Mouse (Mus musculus) monocyte, adult 5-6 weeks (primary cell): ENCODE measurements at regions not wholly inside any gene's neighbourhood (a gene's known extent, or its start where the extent isn't known, plus 50 kb on each side); places are given as distances from the start of the nearest gene placed in this dataset.

Experiments
- ATAC-seq: fragments of 153-309, 156-312 bp; replicated peaks from 2 replicates; pipeline ENCODE4 v1.8.0; 2017; ENCODE audit warnings: mild to moderate bottlenecking; ENCODE audit not compliant: low TSS enrichment, insufficient number of reproducible peaks, severe bottlenecking, poor library complexity, low FRiP score

DNA sequence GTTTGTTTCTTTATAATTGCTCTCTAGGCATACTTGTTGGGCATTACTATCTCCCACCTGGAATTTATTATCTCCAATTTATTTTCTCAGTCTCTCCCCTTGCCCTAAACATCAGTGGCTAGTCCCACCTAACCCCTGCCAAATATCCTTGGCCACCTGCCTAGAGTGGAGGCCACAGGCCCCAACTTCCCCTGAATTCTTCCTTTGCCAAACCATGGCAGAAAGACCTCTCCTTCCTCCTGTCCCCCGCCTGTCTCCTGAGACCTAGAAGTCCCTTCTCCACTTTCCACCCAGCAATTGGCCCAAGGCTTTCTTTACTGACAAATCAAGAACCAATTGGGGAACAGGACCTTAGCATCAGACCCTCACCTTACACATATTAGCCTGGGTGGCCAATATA, 226.7 kb upstream of the Jade1 start:
- ATAC-seq, result no peak

DNA sequence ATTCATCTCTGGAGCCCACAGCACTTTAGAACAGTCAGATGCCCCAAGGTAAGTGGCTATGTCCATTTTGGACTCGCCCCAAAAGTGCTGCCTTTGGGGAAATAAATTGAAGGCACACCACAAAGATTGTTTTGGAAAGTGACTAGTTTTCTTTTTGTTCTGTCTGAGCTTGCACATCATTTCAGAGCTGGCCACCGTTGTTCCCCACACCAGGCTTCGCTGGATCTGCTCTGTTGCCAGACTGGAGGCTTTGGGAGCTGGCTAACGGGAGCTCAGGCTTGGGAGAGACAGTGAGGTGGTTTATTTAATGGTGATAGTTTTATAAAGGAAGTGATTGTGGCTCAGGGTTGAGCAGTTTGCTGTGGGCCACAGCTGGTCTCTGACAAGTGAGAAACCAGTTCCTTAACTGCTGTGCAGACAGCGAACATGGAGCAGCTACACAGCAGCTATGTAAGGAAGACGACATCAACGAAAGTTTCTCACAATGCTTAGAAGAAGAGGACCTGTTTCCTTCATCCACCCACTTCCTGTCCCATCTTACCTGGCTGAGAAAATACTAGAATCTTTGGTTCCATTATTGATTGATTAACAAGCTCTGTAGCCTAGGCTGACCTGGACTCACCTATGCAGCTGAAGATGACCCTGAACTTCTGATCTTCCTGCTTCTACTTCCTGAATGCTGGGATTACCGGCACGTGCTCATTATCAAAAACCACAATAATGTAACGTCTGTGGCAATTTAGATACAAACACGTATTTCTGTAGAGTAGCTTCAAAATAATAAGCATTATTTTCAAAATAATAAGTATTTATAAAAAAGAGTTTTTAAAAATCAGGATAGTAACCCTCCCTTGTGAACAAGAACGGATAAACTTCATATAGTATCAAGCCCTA, 229.1 kb upstream of the Jade1 start:
- no peak for ATAC-seq

DNA sequence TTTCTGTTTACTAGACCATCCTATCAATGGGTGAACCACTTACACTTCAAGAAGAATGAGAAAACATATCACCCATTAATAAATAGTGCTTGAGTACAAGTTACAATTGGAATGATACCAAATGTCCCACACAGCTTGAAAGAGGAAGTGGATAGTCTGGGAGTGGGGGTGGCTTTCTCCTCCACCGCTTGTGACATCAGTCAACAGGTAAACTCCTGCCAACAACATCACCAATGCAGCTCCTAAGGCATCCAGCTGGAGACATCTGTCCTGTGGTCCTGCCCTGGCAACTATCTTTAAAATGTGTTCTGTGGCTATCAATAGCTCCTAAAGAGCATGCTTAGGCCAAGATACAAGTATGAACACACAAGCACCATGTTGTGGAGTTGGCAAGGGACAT, 233.7 kb upstream of the Jade1 start:
- ATAC-seq, result no peak

DNA sequence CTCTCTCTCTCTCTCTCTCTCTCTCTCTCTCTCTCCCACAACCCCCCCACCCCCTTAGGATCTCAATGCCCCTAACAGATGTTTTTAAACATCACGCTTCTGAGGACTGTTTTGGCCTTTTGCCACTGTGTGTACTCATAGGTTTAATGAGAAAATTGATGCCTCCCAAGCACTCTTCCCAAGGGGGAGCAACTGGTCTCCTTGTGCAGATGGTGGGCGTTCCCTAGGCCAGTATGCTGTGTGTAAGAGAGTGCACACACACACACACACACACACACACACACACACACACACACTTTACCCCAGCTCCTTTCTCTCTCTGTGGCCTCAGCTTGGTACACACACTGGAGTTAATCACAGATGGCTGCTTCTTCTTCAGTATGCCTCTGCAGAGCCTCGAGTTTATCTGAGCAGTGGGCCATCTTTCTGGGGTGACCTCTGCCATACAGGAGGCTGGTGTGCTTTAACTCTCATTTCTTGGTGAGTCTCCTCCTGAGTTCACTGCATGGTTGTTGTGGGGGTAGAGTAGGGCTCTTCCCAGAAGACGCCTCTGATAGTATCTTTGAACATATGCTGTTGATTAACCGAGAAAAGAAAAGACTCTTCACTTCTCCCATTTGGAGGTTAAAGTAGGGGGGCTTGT, 236.2 kb upstream of the Jade1 start:
- ATAC-seq, result no peak

DNA sequence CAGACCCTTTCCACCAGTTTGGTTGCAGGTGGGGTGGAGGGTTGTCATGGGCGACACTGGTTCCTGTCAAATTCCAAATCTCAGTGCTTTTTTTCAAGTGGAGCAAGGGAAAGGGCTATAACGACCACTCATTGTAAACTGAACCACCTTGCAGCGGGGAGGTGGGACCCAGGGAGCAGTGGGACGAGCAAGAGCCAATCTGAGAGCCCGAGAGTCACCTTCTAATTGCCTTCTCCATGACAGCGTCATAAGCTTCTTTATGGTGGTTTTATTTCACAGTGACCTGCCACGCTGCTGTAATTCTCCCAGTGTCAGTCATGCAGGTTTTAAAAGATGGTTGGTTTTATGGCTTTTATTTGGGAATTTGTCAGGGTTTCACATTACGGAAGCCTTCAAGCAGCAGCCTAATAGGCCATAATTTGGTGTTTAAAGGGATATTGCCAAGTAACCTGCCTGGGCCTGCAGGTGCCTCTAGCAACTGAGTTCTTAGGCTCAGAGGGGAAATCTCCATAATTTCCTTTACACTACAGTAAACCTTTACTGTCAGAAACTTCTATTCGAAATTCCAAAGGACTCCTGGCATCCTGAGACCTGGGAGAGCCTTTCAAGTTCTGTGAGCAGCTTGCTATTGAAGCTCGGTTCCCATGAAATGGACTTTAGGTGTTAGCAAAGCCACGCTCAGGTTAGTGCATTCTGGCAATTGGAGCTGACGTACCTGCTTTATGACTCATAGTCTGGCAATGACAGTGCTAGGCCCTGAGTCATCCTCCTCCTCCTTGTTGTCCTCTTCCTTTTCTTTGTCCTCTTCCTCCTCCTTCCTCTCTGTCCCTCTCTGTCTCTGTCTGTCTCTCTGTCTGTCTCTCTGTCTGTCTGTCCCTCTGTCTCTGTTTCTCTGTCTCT, 235.6 kb upstream of the Pgrmc2 start:
- ATAC-seq, result no peak

DNA sequence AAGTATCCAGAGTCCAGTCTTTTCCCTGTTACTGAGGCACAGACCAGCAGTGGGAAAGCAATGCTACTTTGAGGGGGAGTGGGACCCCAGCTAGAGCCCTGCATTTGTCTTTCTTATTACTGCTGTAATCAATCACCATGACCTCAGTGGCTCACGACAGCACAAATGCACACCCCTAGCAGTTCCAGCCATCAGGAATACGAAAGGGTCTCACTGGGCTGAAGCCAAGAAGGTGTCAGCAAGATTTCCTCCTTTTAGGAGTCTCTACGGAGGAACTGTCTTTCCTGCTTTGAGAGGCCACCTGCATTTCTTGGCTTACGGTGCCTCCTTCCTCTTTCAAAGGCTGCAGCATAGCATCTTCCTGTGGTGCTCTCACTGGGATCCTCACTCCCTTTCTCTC, 234.3 kb upstream of the Pgrmc2 start:
- ATAC-seq, result no peak

DNA sequence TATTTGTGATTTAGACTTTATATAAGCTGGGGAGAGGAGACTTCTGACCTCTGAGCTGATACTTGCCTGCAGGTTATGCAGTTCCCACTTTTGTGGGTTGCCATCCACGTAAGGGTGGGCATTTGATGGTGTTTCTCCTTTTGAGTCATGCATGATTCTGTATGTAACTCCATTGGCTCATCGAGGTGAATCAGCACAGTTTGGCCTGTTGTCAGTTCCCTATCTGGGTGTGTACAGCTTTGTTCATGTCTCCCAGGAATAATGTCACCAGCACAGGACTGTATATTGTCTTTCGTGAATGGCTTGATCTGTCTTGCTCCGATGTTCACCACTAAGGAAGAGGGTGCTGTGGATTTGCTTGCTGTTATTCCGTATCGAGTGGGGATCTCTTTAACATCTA, 229.6 kb upstream of the Pgrmc2 start:
- no peak for ATAC-seq

DNA sequence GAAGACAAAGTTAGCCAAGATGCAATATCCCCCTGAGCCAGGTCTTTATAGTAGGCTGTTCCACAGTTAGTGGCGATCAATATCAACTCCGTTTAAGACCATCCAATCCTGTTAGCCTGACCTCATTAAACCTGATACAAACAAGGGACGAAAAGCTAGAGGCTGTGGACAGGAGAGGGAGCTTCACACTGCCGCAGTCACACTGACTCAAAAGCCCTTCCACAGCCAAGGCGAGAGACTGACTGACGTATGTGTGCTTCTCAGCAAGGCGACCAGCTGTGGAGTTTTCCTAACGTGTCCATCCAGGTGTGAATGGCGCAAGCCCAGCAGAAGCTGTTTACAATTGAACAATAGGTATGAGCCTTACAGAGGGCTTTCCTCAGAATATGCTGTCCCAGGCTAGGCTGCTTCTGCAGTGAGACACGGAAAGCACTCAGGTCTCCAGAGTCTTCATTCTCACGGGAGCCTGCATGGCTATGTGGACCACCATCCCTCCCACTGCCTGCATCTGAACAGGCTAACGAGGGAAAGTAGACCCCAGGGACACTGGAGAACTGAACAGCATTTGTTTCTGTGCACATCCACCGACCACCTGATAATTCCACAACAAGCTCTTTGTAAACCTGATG, 224.7 kb upstream of the Pgrmc2 start:
- ATAC-seq, result no peak; the same call in 1 of the 2 replicates

DNA sequence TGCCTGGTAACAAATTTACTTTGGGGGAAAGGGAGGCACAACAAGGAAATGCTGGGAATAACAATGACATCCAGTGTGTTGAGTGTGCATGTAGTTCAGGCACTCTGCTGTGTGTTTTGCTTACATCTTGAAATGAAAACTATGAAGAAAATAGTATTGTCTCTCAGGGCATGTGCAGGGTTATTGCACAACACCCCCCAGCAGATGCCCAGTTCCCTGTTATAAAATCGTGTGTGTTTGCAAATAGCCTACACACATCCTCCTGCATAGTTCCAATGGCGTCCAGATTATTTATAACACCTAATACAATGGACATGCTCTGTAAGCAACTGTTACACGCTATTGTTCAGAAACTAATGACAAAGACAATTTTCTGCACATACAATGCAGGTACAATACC, 220.0 kb upstream of the Pgrmc2 start:
- ATAC-seq, result no peak

DNA sequence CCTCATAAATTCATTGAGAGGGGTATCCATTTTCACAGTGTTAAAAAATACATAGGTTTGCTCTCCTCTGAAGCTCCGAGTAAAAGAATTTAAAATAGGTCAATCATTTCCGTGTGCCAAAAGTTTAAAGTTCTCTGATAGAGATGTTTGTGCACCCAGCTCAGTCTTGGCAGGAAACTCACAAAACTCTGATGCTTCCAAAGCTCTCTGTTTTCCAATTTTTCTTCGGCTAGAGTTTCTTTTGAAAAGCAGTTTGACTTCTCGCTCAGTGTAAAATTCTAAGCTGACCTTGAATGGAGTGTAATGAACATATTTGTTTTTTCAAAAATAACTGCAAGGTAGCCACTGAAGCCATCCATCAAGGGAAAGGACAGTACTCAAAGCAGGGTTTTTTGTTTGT, 215.9 kb upstream of the Pgrmc2 start:
- no peak for ATAC-seq

DNA sequence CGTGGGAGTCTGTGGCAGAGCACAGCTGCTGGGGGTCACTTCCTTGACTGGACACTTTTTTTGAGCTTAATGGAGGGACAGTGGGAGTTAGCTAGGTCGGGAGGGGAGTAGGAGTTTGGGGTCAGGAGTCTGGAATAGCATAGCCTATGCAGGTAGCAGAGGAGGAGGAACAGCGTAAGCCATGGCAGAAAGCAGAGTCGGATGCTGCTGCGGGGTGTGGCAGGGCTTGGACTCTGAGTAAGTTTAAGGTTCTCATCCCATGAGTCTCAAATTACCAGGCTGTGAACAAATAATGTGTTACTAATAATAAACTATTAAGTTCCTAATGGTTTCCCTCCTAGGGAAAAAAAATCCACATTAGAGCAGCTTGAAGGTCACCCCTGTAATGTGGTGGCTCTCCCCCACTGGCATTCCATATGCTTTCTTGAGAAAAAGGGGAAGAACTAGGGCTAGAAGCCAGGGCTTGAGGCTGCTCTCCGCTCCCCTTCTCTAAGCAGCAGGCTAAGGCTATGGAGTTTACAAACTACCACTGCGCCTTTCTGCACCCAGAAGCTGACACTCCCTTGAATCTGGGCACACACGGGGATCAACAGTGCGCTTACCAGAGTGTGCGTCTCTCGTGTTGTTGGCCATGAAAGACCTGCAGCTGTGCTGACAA, 213.4 kb upstream of the Pgrmc2 start:
- no peak for ATAC-seq

DNA sequence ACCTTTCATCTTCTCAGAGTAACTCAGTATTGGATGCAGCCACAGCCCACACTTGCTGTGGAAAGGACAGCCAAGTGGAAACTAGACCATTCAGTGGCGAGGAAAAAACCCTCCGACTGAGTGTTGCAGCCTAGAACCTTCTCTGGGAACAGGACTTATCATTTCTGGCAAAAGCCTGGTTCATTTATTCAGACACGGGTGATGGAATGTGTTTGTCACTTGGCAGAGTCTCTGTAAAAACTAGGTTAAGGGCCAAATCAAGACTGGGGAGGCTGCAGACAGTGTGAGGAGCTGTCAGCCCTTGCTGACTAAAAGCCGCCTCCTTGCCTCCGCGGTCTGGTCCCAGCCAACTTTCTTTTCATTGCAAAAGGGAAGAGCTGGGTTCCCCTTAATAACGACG, 212.3 kb upstream of the Pgrmc2 start:
- no peak for ATAC-seq

DNA sequence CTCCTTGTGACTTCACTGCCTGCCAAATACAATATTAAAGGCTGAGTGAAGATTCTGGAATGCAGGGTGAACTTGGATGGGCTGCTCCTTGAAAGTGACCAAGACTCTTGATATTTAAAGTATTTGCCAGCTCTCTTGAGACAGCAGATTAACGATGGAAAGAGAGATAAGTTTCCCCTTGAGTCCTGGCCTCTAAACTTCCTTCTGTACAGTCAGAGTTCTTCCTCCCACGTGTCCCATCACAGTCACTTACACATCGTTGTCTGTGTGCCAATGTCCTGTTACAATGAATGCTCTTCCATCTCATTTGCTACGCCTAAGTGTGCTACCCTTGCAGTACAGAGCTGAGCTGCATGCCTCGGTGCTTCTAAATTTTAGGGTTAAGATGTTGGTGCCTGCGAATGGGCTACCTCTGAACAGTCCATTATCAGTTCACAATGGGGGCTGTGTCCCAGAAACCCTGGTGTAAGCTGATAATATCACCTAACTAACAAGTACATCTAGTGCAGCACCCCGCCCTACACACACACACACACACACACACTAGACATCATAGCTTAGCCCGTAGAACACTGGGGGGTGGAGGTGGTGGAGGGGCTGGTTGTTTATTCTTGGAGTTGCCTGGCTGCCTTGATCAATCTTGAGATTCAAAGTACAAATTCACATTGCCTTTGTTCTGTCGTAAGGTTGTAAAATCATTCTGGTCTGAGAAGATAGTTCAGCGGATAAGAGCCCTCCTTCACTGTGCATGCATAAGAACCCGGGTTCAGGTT, 207.9 kb upstream of the Pgrmc2 start:
- no peak for ATAC-seq

DNA sequence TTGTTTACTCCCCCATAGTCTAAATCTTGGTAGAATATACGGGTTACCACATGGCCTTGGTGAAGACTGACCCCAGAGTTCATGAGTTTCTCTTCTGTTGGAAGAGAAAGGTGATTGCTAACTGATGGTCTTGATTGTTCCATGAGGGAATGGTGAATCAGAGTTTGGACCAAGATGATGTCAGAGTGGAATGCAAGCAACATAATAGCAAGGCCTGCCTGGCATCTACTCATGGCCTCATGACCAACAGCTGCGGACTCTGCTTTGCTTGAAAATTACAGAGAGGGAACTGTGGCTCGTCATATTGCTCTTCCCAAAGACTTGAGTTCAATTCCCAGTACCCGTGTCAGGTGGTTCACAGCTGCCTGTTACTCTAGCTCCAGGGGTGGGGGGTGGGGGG, 205.9 kb upstream of the Pgrmc2 start:
- no peak for ATAC-seq

DNA sequence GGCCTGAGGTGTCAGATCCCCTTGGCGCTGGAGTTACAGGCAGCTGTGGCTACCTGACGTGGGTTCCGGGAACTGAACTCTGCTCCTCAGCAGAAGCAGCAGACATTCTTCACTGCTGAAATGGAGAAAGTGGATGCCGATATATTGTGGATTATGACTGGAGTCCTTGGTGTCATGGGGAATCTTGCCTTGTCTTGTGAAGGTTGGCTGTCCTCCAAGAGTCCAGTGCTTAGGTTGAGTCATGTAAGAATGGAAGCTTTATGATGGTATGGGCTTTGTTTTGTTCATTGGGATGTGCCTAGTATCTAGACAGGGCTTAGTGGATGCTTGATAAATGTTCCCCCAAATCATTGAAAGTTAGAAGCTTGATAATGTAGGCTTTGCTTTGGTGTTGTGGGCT, 205.2 kb upstream of the Pgrmc2 start:
- ATAC-seq, result no peak

DNA sequence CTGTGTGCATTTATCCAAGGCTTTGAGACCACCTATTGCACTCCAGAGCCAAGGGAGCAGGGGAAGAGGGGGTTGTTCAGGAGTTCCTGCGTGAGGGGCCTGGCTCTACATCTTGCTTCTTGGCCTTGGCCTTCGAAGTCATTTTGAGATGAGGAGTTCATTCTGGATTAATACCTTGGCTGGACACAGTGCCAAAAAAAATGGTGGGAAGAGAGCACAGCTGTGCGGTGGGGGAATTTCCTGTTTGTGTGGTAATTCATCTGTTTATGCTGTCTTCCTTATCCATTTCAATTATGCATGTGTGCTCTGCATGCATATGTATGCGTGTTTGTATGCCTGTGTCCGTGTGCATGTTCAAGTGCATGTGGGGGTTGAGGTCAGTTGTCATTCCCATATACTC, 202.5 kb upstream of the Pgrmc2 start:
- no peak for ATAC-seq

DNA sequence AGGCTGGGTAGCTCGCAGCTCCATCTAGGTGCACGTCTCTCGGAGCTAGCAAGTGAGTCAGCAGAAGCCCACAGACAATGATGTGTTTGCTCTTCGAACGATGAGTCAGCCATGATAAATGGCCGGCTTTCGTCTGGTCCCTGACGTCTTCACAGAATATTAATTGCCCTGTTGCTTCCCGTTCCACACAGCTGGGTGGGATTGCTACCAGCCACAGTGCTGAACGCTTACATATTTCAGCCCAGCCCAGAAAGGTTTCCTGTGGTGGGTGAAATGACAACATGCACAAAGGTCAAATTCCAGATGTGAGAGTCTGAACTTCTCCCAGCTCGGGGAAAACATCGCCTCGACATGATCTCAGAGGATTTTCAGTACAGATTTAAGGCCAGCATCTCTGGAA, 202.1 kb upstream of the Pgrmc2 start:
- no peak for ATAC-seq
